Mouse (Mus musculus) kidney, embryonic 14.5 days (tissue): Measurements from ENCODE around the gene Trim80. TPM values are rescaled to one million over a fixed set of nuclear protein-coding genes. Genes with fewer than 3 reads are reported as not detected.
"Not testable (repeated sequence)": the region's sequence is repeated elsewhere in the genome, so short reads cannot be mapped to it uniquely, and the experiment has no call there.

Experiments
- ATAC-seq: fragments of 200-750 bp; cut with Nextera tagmentation; 2 replicates; pipeline ENCODE4 v1.8.0; 2017; ENCODE audit warnings: moderate number of reproducible peaks, mild to moderate bottlenecking, moderate TSS enrichment, moderate library complexity; ENCODE audit not compliant: low FRiP score, low TSS enrichment
- H3K27ac ChIP-seq: fragments of 300-500 bp; sonication (generic); 2 replicates; pipeline ENCODE4 v1.5.1; 2014; ENCODE audit warnings: low read depth, mild to moderate bottlenecking, low read length, moderate library complexity, mixed read lengths
- H3K27me3 ChIP-seq: fragments of 300-500 bp; sonication (generic); 2 replicates; pipeline ENCODE4 v1.6.1; 2014; ENCODE audit warnings: mild to moderate bottlenecking, low read length; ENCODE audit not compliant: control insufficient read depth, insufficient read depth
- H3K36me3 ChIP-seq: fragments of 300-500 bp; sonication (generic); 2 replicates; pipeline ENCODE4 v1.6.1; 2014; ENCODE audit warnings: low read length, mixed read lengths; ENCODE audit not compliant: control insufficient read depth, insufficient read depth
- H3K4me1 ChIP-seq: fragments of 300-500 bp; sonication (generic); 2 replicates; pipeline ENCODE4 v1.6.1; 2014; ENCODE audit warnings: low read length, mixed read lengths; ENCODE audit not compliant: control insufficient read depth, insufficient read depth
- H3K4me2 ChIP-seq: fragments of 300-500 bp; sonication (generic); replicated peaks from 2 replicates; pipeline ENCODE4 v1.6.1; 2014; ENCODE audit warnings: low read depth, mild to moderate bottlenecking, low read length
- H3K4me3 ChIP-seq: fragments of 300-500 bp; sonication (generic); 2 replicates; pipeline ENCODE4 v1.5.1; 2014; ENCODE audit warnings: mild to moderate bottlenecking, low read length
- H3K9ac ChIP-seq: fragments of 300-500 bp; sonication (generic); 2 replicates; pipeline ENCODE4 v1.6.1; 2014; ENCODE audit warnings: low read depth, mild to moderate bottlenecking, low read length, moderate library complexity
- H3K9me3 ChIP-seq: fragments of 300-500 bp; sonication (generic); 2 replicates; pipeline ENCODE4 v1.6.1; 2016; ENCODE audit warnings: low read length; ENCODE audit not compliant: control insufficient read depth
- WGBS: fragments of 180-500 bp; shearing (Covaris S2); extraction: QIAGEN DNeasy Blood & Tissue Kit; methylation state at CpG from one replicate; pipeline ENCODE4 v1.1.7; 2014; 5-methylcytosine and 5-hydroxymethylcytosine counted together
- polyA plus RNA-seq: library from polyadenylated mRNA; unstranded; fragments of >200 nt; fragmentation: Nextera tagmentation; extraction: Ambion mirVana; gene quantifications from 2 replicates; pipeline ENCODE4 v1.2.1, GENCODE M21; 2014

The Trim80 gene
- polyA plus RNA-seq, 1 experiment from 2014 or later: 0.14 TPM

GRCm38 (mm10) chr11:115463397-115463796 is 23.1 kb downstream of the Trim80 start:
- Histone ChIP-seq H3K4me2 (peak overlapping the region; percentile 22), H3K36me3 (no peaks in the 10 kb centered on the region), H3K27ac (peak overlapping the region; percentile 42; the same call in 1 of the 2 replicates), H3K9ac (no peak overlapping the region), H3K27me3 (no peaks in the 10 kb centered on the region), H3K9me3 (no peaks in the 10 kb centered on the region), H3K4me1 (peaks cover 7% of the 10 kb centered on the region), H3K4me3 (peak overlapping the region; percentile 17; the same call in 1 of the 2 replicates)
- ATAC-seq: no peak
- WGBS: 51% methylated on average over 11 of the region's 11 CpGs

GRCm38 (mm10) chr11:115464851-115465250 is 24.5 kb downstream of the Trim80 start:
- H3K4me3 ChIP-seq: no peak overlapping the region
- H3K9me3 ChIP-seq: no peaks in the 10 kb centered on the region
- H3K27ac ChIP-seq: no peak overlapping the region
- no peak overlapping the region for H3K4me2 ChIP-seq
- H3K27me3 ChIP-seq: no peaks in the 10 kb centered on the region
- H3K36me3 ChIP-seq: no peaks in the 10 kb centered on the region
- H3K9ac ChIP-seq: no peak overlapping the region
- H3K4me1 ChIP-seq: peaks cover 7% of the 10 kb centered on the region
- no peak for ATAC-seq
- WGBS: 88% methylated on average over 8 of the region's 8 CpGs

GRCm38 (mm10) chr11:115467217-115467618 is 26.9 kb downstream of the Trim80 start:
- Histone ChIP-seq H3K4me2 (no peak overlapping the region), H3K9ac (no peak overlapping the region), H3K27ac (no peak overlapping the region), H3K36me3 (no peaks in the 10 kb centered on the region), H3K9me3 (no peaks in the 10 kb centered on the region), H3K4me3 (no peak overlapping the region), H3K4me1 (peaks cover 4% of the 10 kb centered on the region), H3K27me3 (no peaks in the 10 kb centered on the region)
- 16% methylated on average over 4 of the region's 4 CpGs for WGBS
- ATAC-seq: peak; percentile 29

- Histone ChIP-seq H3K27me3 (no peaks in the 10 kb centered on the region), H3K36me3 (no peaks in the 10 kb centered on the region), H3K4me3 (no peak overlapping the region), H3K9me3 (no peaks in the 10 kb centered on the region), H3K4me1 (peaks cover 29% of the 10 kb centered on the region), H3K9ac (no peak overlapping the region), H3K27ac (no peak overlapping the region), H3K4me2 (no peak overlapping the region)
- ATAC-seq: no peak
- WGBS: 85% methylated on average over 7 of the region's 7 CpGs
Observed at GRCm38 (mm10) chr11:115472183-115472582, 31.8 kb downstream of the Trim80 start.

GRCm38 (mm10) chr11:115473626-115474275 is 33.4 kb downstream of the Trim80 start:
- H3K9me3 ChIP-seq: no peaks in the 10 kb centered on the region
- no peak overlapping the region for H3K4me3 ChIP-seq
- peak overlapping the region; percentile 65 for H3K27ac ChIP-seq
- no peaks in the 10 kb centered on the region for H3K36me3 ChIP-seq
- ATAC-seq: peak; percentile 49
- no peak overlapping the region for H3K9ac ChIP-seq
- H3K4me1 ChIP-seq: peaks cover 26% of the 10 kb centered on the region
- 6% methylated on average over 15 of the region's 15 CpGs for WGBS
- H3K4me2 ChIP-seq: peak overlapping the region; percentile 0; the same call in 1 of the 2 replicates
- no peaks in the 10 kb centered on the region for H3K27me3 ChIP-seq

- no peaks in the 10 kb centered on the region for H3K27me3 ChIP-seq
- H3K4me2 ChIP-seq: peak within 1 kb of the TSS; percentile 89
- peaks cover 26% of the 10 kb centered on the region for H3K4me1 ChIP-seq
- peak within 1 kb of the TSS; percentile 78; the same call in 1 of the 2 replicates for H3K27ac ChIP-seq
- H3K4me3 ChIP-seq: peak within 1 kb of the TSS; percentile 94
- peak; percentile 97 for ATAC-seq
- peaks cover 8% of the 10 kb centered on the region; the same call in 1 of the 2 replicates for H3K36me3 ChIP-seq
- peak within 1 kb of the TSS; percentile 80 for H3K9ac ChIP-seq
- no peaks in the 10 kb centered on the region for H3K9me3 ChIP-seq
- under 1% methylated on average over 26 of the region's 26 CpGs for WGBS
Observed at GRCm38 (mm10) chr11:115475025-115475757, 34.8 kb downstream of the Trim80 start, which contains the start of gene Armc7. Armc7 (plus strand) TSS chr11:115475667.

GRCm38 (mm10) chr11:115475758-115476237 is 35.5 kb downstream of the Trim80 start:
- 5% methylated on average over 28 of the region's 28 CpGs for WGBS
- Histone ChIP-seq H3K27ac (no peak overlapping the region), H3K4me1 (peaks cover 26% of the 10 kb centered on the region), H3K4me2 (peak overlapping the region; percentile 89), H3K9me3 (no peaks in the 10 kb centered on the region), H3K36me3 (peaks cover 8% of the 10 kb centered on the region; the same call in 1 of the 2 replicates), H3K27me3 (no peaks in the 10 kb centered on the region), H3K9ac (peak overlapping the region; percentile 80), H3K4me3 (peak overlapping the region; percentile 94)
- peak; percentile 23 for ATAC-seq

- H3K9ac ChIP-seq, H3K36me3 ChIP-seq, H3K27me3 ChIP-seq, H3K27ac ChIP-seq, H3K9me3 ChIP-seq, ATAC-seq: not testable (repeated sequence)
- H3K4me2 ChIP-seq: peak overlapping the region; percentile 89; the same call in 1 of the 2 replicates
- peak overlapping the region; percentile 94; the same call in 1 of the 2 replicates for H3K4me3 ChIP-seq
- H3K4me1 ChIP-seq: peaks cover 26% of the 10 kb centered on the region
- 87% methylated on average over 4 of the region's 4 CpGs for WGBS
Observed at GRCm38 (mm10) chr11:115476630-115477029, 36.3 kb downstream of the Trim80 start.

GRCm38 (mm10) chr11:115477388-115477787 is 37.0 kb downstream of the Trim80 start:
- H3K27me3 ChIP-seq, H3K27ac ChIP-seq, H3K36me3 ChIP-seq, ATAC-seq, H3K4me3 ChIP-seq, H3K9me3 ChIP-seq, H3K9ac ChIP-seq, H3K4me2 ChIP-seq: not testable (repeated sequence)
- H3K4me1 ChIP-seq: peaks cover 26% of the 10 kb centered on the region
- WGBS: 88% methylated on average over 7 of the region's 7 CpGs
